Mouse (Mus musculus) ES-E14 (cell line): ENCODE measurements around the gene Guk1. TPM values are rescaled to one million over a fixed set of nuclear protein-coding genes. Genes with fewer than 3 reads are reported as not detected.
"Not testable (repeated sequence)": the region's sequence is repeated elsewhere in the genome, so short reads cannot be mapped to it uniquely, and the experiment has no call there.

Experiments
- DNase-seq: peaks from one replicate; pipeline ENCODE4 v3.0.0-alpha.2; 2013; ENCODE audit warnings: low read depth, low spot score
- H3K27ac ChIP-seq: 2 replicates; pipeline ENCODE4 v1.5.1; 2012; ENCODE audit warnings: low read depth, mild to moderate bottlenecking, low read length, moderate library complexity, mixed read lengths; ENCODE audit not compliant: poor library complexity, insufficient read depth, severe bottlenecking
- H3K36me3 ChIP-seq: 2 replicates; pipeline ENCODE4 v1.6.1; 2012; ENCODE audit warnings: mild to moderate bottlenecking, low read length, moderate library complexity, mixed read lengths; ENCODE audit not compliant: control insufficient read depth, poor library complexity, insufficient read depth, severe bottlenecking
- H3K4me1 ChIP-seq, 2 experiments: fragments of 150-350 bp in 1 of 2; sonication (generic) in 1 of 2; 2 replicates each; pipeline ENCODE4 v1.6.1; 2012; ENCODE audit warnings: low read length in 2 of 2, mild to moderate bottlenecking in 1 of 2, mixed read lengths in 1 of 2; ENCODE audit not compliant: control insufficient read depth in 2 of 2, insufficient read depth in 2 of 2, poor library complexity in 1 of 2
- H3K4me3 ChIP-seq, 2 experiments: fragments of 150-350 bp in 1 of 2; sonication (generic) in 1 of 2; 2 replicates each; pipeline ENCODE4 v1.5.1; 2012; ENCODE audit warnings: low read length in 2 of 2, low read depth in 1 of 2, mild to moderate bottlenecking in 1 of 2, mixed read lengths in 1 of 2; ENCODE audit not compliant: insufficient read depth in 1 of 2, poor library complexity in 1 of 2, severe bottlenecking in 1 of 2
- H3K9ac ChIP-seq: 2 replicates; pipeline ENCODE4 v1.6.1; 2012; ENCODE audit warnings: low read depth, mild to moderate bottlenecking, low read length, mixed read lengths; ENCODE audit not compliant: poor library complexity, insufficient read depth, severe bottlenecking
- H3K9me3 ChIP-seq: fragments of 150-350 bp; sonication (generic); 2 replicates; pipeline ENCODE4 v1.6.1; 2012; ENCODE audit warnings: low read depth, mild to moderate bottlenecking, low read length; ENCODE audit not compliant: control insufficient read depth, insufficient read depth
- CHD2 ChIP-seq: IDR thresholded peaks from 2 replicates; pipeline ENCODE4 v1.6.1; 2014; ENCODE audit warnings: mild to moderate bottlenecking, low read depth, low read length, inconsistent platforms
- HCFC1 ChIP-seq: IDR thresholded peaks from 2 replicates; pipeline ENCODE4 v1.6.1; 2012; ENCODE audit warnings: low read length, inconsistent platforms, borderline replicate concordance; ENCODE audit not compliant: insufficient read depth
- MAFK ChIP-seq: IDR thresholded peaks from 2 replicates; pipeline ENCODE4 v1.6.1; 2014; ENCODE audit warnings: mild to moderate bottlenecking, low read depth, low read length, inconsistent platforms; ENCODE audit not compliant: insufficient read depth
- ZC3H11A ChIP-seq: IDR thresholded peaks from 2 replicates; pipeline ENCODE4 v1.6.1; 2012; ENCODE audit warnings: low read depth, mild to moderate bottlenecking, inconsistent platforms, low read length, borderline replicate concordance
- ZNF384 ChIP-seq: IDR thresholded peaks from 2 replicates; pipeline ENCODE4 v1.6.1; 2012; ENCODE audit warnings: low read depth, low read length, inconsistent platforms
- in situ Hi-C, 2 experiments: fragments of 600-800 bp; cut with MboI; formaldehyde crosslinking; loops; one replicate each; pipeline ENCODE4 v1.15.1; 2025; ENCODE audit warnings: low sequenced_read_pairs in 2 of 2, inconsistent platforms in 1 of 2; ENCODE audit not compliant: unreplicated experiment in 2 of 2
- total RNA-seq: library from RNA; depleted of rRNA; stranded (reverse); fragments of 300-350 nt; gene quantifications from 2 replicates; pipeline ENCODE4 v1.2.3, GENCODE M21; 2012

The Guk1 gene
- total RNA-seq, 1 experiment: 188 TPM

DNA sequence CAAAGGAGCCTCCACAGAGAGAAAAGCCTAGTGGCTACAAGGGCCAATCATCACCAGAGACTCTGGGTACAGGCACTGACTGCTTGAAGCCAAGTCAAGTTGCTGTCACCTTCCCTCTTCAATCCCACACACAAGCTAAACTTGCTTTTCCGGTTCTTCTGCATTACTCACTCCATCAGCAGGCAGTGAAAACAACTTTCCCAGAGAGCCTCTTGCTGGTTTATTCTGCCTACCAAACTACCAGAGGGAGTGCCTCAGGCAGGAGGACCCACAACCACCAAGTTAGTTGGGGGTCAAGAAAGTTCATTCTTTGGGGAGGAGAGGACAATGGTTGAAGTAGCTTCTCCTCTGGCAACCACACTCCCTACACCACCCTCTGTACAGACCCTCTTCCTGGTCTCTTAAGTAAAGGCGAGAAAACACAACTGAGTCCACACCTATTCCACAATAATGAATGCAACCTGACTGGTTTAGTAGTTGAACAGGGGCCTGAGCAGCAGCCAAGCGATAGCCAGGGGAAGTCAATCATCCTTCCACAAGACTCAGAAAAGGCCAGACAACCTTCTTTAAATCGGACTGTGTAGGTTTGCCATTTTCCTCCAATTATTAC lies 26.5 kb upstream of the Guk1 start:
- in situ Hi-C loops: no loop called here
- no peak overlapping the region; the same call in 1 of the 2 replicates for H3K27ac ChIP-seq

DNA sequence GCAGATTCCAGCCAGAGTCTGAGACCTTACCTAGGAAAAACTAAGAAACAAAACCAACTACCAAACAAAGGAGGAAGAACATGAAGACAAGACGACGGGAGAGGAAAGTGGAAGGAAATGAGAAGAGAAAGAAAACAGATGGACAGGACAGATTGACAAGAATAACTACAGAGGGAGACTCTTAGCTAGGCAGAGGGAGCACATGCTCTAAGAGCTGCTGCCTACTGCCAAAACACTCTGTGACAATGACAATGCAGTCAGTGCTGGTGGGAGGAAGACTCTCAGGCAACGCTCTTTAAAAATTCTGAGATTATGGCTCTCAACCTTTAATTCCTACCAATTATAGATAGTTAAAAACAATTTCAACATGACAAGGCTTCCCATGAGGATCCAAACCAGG lies 24.9 kb upstream of the Guk1 start:
- in situ Hi-C loops: no loop called here
- TF ChIP-seq HCFC1 (no peak), CHD2 (no peak), MAFK (no peak), ZNF384 (no peak), ZC3H11A (no peak)
- H3K36me3 ChIP-seq: peaks cover 13% of the 10 kb centered on the region
- no peaks in the 10 kb centered on the region for H3K9me3 ChIP-seq
- no peak overlapping the region for H3K27ac ChIP-seq
- DNase-seq: no peak
- H3K9ac ChIP-seq: no peak overlapping the region
- no peak overlapping the region for H3K4me3 ChIP-seq
- peaks cover 4 to 16% of the 10 kb centered on the region in 2 experiments; a peak in 2 of 4 replicates for H3K4me1 ChIP-seq

More for the DNA sequence above, 26.5 kb upstream of the Guk1 start:
- peaks cover 4% of the 10 kb centered on the region for H3K36me3 ChIP-seq
- H3K4me1 ChIP-seq: peaks cover 4 to 18% of the 10 kb centered on the region in 2 experiments; a peak in 2 of 4 replicates
- DNase-seq: no peak
- H3K9me3 ChIP-seq: no peaks in the 10 kb centered on the region
- H3K4me3 ChIP-seq: no peak overlapping the region; a peak in 1 of 4 replicates
- peak overlapping the region; percentile 1; the same call in 1 of the 2 replicates for H3K9ac ChIP-seq
- TF ChIP-seq HCFC1: no peak
- no peak for TF ChIP-seq MAFK
- no peak for TF ChIP-seq CHD2
- no peak for TF ChIP-seq ZC3H11A
- no peak for TF ChIP-seq ZNF384

- TF ChIP-seq ZC3H11A (no peak), ZNF384 (no peak), HCFC1 (no peak), CHD2 (no peak), MAFK (no peak)
- no peak for DNase-seq
- Histone ChIP-seq H3K27ac (no peak overlapping the region), H3K36me3 (peaks cover 34% of the 10 kb centered on the region), H3K9me3 (no peaks in the 10 kb centered on the region), H3K4me1 (peaks cover 2 to 15% of the 10 kb centered on the region in 2 experiments; a peak in 2 of 4 replicates), H3K4me3 (no peak overlapping the region), H3K9ac (no peak overlapping the region)
- in situ Hi-C loops: no loop called here
Observed at GRCm38 (mm10) chr11:59212892-59213494, 21.0 kb upstream of the Guk1 start.

DNA sequence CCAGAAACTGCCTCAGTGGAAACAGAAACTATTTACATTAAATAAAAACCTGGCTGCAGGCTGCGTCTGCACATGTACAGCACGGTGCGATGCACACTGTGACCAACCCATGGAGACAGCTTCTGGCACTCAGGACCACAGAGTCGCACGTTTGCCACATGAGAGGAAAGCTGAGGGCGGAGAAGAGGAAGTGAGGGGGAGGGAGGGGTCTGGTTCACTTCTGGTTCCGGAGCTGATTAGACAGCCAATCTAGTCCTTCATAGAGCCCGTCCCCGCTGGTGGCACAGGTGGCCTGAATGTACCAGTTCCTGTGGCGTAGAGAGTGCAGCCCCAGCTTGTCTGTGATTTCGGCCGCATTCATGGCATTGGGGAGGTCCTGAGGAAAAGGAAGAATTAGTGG lies 20.3 kb upstream of the Guk1 start:
- H3K4me3 ChIP-seq, H3K9ac ChIP-seq, H3K27ac ChIP-seq, H3K9me3 ChIP-seq, in situ Hi-C loops, DNase-seq: not testable (repeated sequence)
- Histone ChIP-seq H3K4me1 (peaks cover 2 to 11% of the 10 kb centered on the region in 2 experiments; a peak in 2 of 4 replicates), H3K36me3 (peaks cover 32% of the 10 kb centered on the region)

- H3K4me3 ChIP-seq, H3K27ac ChIP-seq, H3K9me3 ChIP-seq, DNase-seq, H3K9ac ChIP-seq, H3K4me1 ChIP-seq, in situ Hi-C loops: not testable (repeated sequence)
- peaks cover 32% of the 10 kb centered on the region for H3K36me3 ChIP-seq
Observed at GRCm38 (mm10) chr11:59211561-59211960, 19.5 kb upstream of the Guk1 start.
